Mouse (Mus musculus) gastrocnemius, adult 8-10 months (tissue): ENCODE results near the gene Gm49366. TPM values are rescaled to one million over a fixed set of nuclear protein-coding genes. Genes with fewer than 3 reads are reported as not detected.
"Not testable (repeated sequence)": the region's sequence is repeated elsewhere in the genome, so short reads cannot be mapped to it uniquely, and the experiment has no call there.

Source experiments
- DNase-seq, 2 experiments: peaks; one replicate each; pipeline ENCODE4 v3.0.0; 2022; ENCODE audit warnings: low spot score in 2 of 2
- total RNA-seq, 4 experiments: library from RNA; stranded (reverse); gene quantifications; 2 replicates each; pipeline ENCODE4 v1.2.4; 2022

Gene Gm49366
- total RNA-seq, 4 experiments from 2014 or later, result not detected

- peak; percentile 50 to 63 for DNase-seq
These were observed 7.9 kb upstream of the Gm49366 start for GRCm38 (mm10) chr12:84030659-84031332.

DNA sequence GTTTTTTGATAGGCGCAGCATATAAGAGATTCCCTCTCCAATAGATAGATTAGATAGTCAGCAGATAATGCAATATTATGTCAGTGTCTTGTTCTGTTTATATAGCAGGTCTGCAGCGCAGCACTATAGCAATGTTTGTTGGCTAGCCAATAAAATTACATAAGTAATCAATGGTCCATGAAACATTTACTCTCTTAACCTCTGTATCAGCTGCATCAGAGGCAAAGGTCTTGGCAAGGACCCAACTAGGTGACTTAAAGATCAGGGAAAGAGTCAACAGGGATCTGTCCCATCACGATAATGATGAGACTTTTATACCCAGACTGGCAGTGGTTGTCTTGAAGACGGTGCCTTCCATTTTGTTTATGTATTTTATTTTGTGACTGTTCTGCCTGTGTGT lies 5.9 kb upstream of the Gm49366 start:
- no peak for DNase-seq

GRCm38 (mm10) chr12:84033302-84033701 lies 5.4 kb upstream of the Gm49366 start:
- DNase-seq, result not testable (repeated sequence)

DNA sequence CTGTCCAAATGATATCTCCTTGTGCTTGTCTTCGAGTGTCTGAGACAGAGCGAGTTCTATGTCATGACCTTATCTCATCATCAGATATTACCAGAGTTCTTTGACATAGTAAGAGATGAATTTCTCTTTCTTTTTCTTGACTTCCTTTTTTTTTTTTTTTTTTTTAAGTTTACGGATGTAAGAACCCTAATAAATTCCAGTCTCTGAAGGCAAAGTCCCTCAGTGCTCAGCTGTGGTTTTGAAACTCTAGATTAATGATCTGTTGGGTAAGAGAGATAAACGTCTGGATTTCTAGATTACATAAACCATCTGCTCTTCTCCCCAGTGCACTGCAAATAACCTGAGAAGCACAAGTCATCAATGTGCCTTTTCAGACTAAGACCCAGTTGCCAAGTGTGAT lies 4.6 kb upstream of the Gm49366 start:
- no peak for DNase-seq

DNA sequence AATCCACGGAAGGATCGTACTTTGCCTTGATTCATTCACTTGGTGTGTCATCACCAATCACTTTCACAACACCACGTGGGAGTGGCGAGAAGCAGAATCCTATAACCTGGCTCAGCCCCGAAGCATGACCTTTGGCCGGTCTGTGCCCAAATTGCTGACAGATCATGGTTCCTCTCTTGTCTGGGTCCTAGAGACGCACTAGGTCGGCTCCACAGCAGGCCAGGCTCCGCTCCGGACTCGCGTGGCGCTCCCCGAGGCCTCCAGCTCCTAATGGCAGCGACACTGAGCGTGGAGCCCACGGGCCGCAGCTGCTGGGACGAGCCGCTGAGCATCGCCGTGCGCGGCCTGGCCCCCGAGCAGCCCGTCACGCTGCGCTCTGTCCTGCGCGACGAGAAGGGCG lies 494 bp upstream of the Gm49366 start, which contains the start of gene Acot4:
Gene Acot4 (plus strand): TSS at position 139 of the 400 bp plus-strand sequence.
- not testable (repeated sequence) for DNase-seq

GRCm38 (mm10) chr12:84042248-84042647 lies 3.5 kb downstream of the Gm49366 start:
- DNase-seq, result no peak

- no peak for DNase-seq
These were observed 5.3 kb downstream of the Gm49366 start for GRCm38 (mm10) chr12:84044045-84044444.

GRCm38 (mm10) chr12:84046906-84047305 lies 8.2 kb downstream of the Gm49366 start:
- DNase-seq, result no peak

DNA sequence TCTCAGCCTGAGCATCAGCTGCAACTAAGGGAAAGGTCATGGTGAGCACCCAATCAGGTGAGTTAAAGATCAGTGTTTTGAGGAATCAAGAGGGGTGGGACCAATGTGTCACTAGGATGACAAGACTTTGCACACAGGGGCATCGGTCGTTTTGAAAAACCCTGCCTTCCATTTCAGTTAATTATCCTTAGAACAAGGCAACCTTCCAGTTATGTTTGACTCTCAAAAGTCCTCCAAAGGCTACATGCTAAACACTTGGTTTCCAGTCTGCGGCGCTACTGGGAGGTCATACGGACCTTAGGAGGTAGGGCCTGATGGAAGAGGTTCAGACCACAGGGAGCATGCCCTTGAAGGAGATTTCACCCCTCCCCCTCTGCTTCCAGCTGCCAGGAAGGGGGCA lies 12.0 kb downstream of the Gm49366 start:
- not testable (repeated sequence) for DNase-seq

DNA sequence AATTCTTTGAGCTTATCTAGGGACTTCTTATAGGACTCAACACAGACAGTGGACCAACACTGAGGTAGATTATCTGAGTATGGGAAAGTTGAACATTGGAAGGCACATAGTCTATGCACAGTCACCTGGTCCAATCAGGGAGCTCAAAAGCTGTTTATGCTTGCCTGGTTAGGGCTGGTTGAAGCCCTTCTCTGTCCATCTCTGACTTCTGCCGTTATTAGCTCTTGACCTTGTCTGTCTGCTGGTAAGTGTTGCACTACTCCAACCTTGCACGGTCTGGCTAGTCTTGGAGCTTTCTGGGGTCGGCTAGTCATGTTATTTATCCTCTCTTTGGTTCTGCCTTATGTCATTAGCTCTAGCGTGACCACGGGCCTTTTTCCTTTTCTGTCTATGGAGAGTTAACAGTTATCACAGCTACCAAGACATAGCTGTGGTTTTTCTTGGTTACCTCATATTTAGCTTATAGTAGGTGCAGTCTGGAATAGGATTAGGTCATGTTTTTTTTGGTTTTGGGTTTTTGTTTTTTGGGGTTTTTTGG lies 13.3 kb downstream of the Gm49366 start, which contains the start of gene Acot3:
Gene Acot3 (plus strand): TSS at position 208 of the 538 bp plus-strand sequence.
- DNase-seq, result no peak

DNA sequence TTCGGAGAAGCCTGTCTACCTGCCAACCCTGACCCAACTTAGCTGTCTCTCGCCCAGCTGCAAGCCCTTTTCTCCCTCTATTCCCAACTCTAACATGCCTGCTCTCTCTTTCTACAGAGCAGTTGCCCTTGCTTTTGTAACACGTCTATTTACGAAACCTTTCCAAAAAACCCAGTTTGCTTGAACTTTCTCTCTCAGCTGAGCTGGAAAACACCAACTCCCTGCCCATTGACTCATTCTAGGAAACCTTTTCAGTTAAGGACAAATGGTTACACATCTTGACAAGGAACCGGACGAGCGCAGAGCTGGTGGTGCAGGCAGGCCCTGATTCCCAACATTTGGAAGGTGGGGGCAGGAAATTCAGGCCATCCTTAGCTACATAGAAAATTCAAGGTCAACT lies 13.9 kb downstream of the Gm49366 start:
- DNase-seq, result no peak

- no peak for DNase-seq
These were observed 14.4 kb downstream of the Gm49366 start for GRCm38 (mm10) chr12:84053173-84053572.

DNA sequence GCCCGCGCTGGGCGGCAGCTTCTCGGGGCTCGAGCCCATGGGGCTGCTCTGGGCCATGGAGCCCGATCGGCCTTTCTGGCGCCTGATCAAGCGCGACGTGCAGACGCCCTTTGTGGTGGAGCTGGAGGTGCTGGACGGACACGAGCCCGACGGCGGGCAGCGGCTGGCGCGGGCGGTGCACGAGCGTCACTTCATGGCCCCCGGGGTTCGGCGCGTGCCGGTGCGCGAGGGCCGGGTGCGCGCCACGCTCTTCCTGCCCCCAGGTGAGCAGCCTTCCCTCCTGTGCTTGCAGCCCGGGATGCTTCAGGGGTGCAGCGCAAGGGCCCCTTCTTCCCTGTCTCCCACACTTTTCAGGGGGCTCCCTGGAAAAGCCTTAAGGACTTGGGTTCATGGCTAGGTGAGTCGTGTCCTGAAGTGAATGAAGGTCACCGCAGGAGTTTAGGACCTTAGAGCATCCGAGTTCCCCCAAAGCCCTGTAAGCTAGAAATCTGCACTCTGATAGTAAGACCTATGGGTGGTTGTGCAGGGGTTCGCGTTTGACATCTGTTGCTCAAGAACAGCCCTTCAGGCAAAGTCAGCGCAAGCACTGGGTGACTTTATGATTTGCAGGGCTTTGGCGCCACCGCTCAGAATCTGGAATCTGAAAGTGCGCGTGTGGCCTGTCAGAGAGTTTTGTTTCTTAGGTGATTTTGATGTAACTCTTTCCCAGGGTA lies 15.1 kb downstream of the Gm49366 start:
- no peak for DNase-seq

- no peak for DNase-seq
These were observed 22.2 kb downstream of the Gm49366 start for GRCm38 (mm10) chr12:84060946-84061345.

GRCm38 (mm10) chr12:84062336-84062735 lies 23.6 kb downstream of the Gm49366 start:
- DNase-seq, result no peak

DNA sequence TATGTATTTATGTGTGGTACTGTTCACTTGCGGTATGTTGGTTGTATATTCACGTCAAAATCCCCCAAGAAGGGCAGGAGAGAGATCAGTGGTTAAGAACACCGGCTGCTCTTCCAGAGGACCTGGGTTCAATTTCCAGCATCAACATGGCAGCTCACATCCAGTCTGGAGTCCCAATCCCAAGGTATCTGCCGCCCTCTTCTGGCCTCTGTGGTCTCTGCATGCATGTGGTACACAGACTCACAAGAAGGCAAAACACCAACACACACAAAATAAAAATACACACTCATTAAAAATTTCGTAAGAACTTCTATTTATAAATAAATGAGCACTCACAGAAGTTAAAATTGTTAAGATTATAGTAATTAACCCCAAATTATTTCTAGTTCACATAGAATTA lies 24.5 kb downstream of the Gm49366 start:
- DNase-seq, result no peak

DNA sequence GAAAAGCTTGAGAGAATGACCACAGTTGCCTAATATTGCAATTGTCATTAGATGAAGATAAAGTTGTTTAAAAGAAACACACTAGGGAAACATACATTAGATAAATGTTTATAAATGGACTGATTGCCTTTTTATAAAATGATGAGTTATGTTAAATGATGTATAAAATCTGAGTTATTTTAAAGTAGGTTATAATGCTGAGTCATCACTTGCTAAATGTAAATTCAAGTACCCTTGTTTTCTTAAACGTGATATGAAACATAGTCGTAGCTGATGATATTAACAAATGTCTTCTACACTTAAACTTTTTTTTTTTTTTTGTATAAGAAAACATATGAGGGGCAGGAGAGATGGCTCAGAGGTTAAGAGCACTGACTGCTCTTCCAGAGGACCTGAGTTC lies 25.1 kb downstream of the Gm49366 start:
- DNase-seq, result no peak

GRCm38 (mm10) chr12:84064621-84065020 lies 25.9 kb downstream of the Gm49366 start:
- no peak for DNase-seq

- no peak for DNase-seq
These were observed 29.0 kb downstream of the Gm49366 start for GRCm38 (mm10) chr12:84067752-84068151.

DNA sequence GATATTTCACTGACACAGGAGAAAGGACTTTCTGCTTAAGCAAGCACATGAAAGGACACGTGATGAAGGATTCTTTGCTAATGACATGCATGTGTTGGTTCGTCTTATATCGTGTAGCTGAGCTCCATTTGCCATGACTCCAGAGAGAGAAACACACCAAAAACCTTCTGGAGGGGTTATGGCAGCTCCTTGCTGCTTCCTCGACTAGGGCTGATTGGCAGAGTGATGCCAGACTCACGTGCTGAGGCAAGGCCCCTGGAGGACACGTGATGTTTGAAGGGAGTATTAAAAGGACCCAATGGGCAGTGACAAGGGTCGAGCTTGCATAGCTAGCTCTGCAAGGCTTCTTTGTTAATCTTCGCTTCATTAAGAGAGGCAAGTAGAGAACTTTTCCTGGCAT lies 29.6 kb downstream of the Gm49366 start:
- DNase-seq, result no peak

DNA sequence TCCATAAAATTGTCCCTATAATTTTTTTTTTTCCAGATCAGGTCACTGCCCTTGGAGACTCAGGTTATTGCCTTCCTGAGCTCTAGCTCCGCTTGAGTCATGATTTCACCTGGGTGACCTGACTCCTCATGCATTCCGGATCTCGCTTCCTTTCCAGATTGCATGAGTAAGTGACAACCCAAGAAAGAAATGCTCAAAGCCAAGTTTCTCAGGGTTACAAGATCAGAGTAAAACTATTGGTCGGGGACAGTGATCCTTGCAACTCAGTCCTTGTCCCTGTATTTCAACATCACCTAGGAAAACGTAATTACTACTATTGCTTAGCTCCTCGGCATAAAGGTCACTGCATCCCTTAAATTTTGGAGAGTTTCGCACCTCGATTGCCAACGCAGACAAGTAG lies 30.3 kb downstream of the Gm49366 start, which contains the start of gene Acot5:
Gene Acot5 (plus strand): TSS at position 340 of the 400 bp plus-strand sequence.
- DNase-seq, result no peak

DNA sequence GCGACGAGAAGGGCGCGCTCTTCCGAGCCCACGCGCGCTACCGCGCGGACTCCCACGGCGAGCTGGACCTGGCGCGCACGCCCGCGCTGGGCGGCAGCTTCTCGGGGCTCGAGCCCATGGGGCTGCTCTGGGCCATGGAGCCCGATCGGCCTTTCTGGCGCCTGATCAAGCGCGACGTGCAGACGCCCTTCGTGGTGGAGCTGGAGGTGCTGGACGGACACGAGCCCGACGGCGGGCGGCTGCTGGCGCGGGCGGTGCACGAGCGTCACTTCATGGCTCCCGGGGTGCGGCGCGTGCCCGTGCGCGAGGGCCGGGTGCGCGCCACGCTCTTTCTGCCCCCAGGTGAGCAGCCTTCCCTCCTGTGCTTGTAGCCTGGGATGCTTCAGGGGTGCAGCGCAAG lies 30.8 kb downstream of the Gm49366 start:
- DNase-seq, result peak in 1 of 2 experiments; percentile 7
